In the genomic region with DNA sequence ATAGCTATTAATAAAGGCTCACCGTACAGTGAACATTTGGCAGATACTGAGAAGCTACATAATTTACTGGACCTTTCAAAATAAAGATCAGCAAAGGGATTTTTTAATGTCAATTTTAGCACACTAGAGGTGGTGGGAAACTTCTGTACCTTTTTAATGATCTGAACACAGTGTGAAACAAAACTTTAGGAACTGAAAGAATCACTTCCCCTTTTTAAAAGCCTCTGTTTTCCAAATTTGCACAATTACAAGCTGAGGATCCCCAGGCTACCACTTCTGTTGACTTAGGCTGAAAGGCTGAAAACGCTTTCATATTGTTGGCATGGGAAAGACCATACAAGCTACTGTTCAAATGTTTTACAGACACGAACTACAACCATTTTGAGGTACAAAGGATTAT, we compare ENCODE assay signal across 8 mouse cellular contexts. TPM values are rescaled to one million over a fixed set of nuclear protein-coding genes. Genes with fewer than 3 reads are reported as not detected.
DNase-seq lines count a peak whose midpoint lies in the region; ATAC-seq lines count a peak whose summit lies in the region.

No protein-coding gene starts in this region.

- WGBS in heart, embryonic 13.5 days: 35% methylated on average over 3 of the region's 3 CpGs
- WGBS in heart, embryonic 16.5 days: 36% methylated on average over 3 of the region's 3 CpGs
- 18% methylated on average over 3 of the region's 3 CpGs for WGBS in liver, embryonic 15.5 days (ENCODE audit: insufficient replicate concordance)
- 53% methylated on average over 3 of the region's 3 CpGs for WGBS in forebrain, embryonic 14.5 days

- intact Hi-C loops in heart, postnatal 14 days (cut with DNase I): loop anchor here (5.0 kb wide), 1 partner anchor 128 kb away; no protein-coding TSS in a partner anchor

- no peak for ATAC-seq in heart, embryonic 13.5 days (ENCODE audit: extremely low read depth, insufficient number of reproducible peaks, low FRiP score, low TSS enrichment)
- ATAC-seq in heart, embryonic 16.5 days (replicated peaks; ENCODE audit: extremely low read depth, insufficient read depth, low FRiP score): no peak
- no peak for ATAC-seq in liver, embryonic 15.5 days (ENCODE audit: insufficient read depth)
- ATAC-seq in forebrain, embryonic 14.5 days: no peak

- H3K4me2 ChIP-seq in heart, embryonic 13.5 days: peak overlapping the region; percentile 85
- H3K4me2 ChIP-seq in heart, embryonic 16.5 days (ENCODE audit: low read depth, low read length): peak overlapping the region; percentile 97
- peak overlapping the region; percentile 5; the same call in 1 of the 2 replicates for H3K4me2 ChIP-seq in liver, embryonic 15.5 days
- no peak overlapping the region for H3K4me2 ChIP-seq in forebrain, embryonic 14.5 days (ENCODE audit: low read length)

- H3K9me3 ChIP-seq in heart, embryonic 13.5 days: no peaks in the 10 kb centered on the region
- no peaks in the 10 kb centered on the region for H3K9me3 ChIP-seq in heart, embryonic 16.5 days (replicated peaks; ENCODE audit: control insufficient read depth, low read length)
- H3K9me3 ChIP-seq in liver, embryonic 15.5 days (replicated peaks): no peaks in the 10 kb centered on the region
- no peaks in the 10 kb centered on the region for H3K9me3 ChIP-seq in forebrain, embryonic 14.5 days (replicated peaks; ENCODE audit: control insufficient read depth, low read length)

- H3K27me3 ChIP-seq in heart, embryonic 13.5 days (replicated peaks): no peaks in the 10 kb centered on the region
- no peaks in the 10 kb centered on the region for H3K27me3 ChIP-seq in heart, embryonic 16.5 days (ENCODE audit: control insufficient read depth, insufficient read depth, low read length)
- H3K27me3 ChIP-seq in liver, embryonic 15.5 days: peaks cover 30% of the 10 kb centered on the region
- 0 out of 2 replicates have a peak, but pooled peaks cover 3% of the 10 kb centered on the region for H3K27me3 ChIP-seq in forebrain, embryonic 14.5 days (replicated peaks; ENCODE audit: control insufficient read depth, insufficient read depth, low read length)

- no peak for DNase-seq in heart, postnatal 14 days
- peak; percentile 49 to 66 for DNase-seq in B cell, adult 2 months
- DNase-seq in gastrocnemius, postnatal 25 days: no peak
- DNase-seq in yolk sac, embryonic 10.5 days (ENCODE audit: low spot score): no peak
- no peak for DNase-seq in forebrain, embryonic 14.5 days (ENCODE audit: low spot score)

- peak overlapping the region; percentile 92 for H3K27ac ChIP-seq in heart, embryonic 13.5 days (replicated peaks)
- H3K27ac ChIP-seq in heart, embryonic 16.5 days (ENCODE audit: low read length): 0 out of 2 replicates have a peak overlapping the region, but pooled peaks have one; percentile 44
- H3K27ac ChIP-seq in liver, embryonic 15.5 days (replicated peaks): no peak overlapping the region
- no peak overlapping the region for H3K27ac ChIP-seq in forebrain, embryonic 14.5 days (ENCODE audit: low read depth, low read length)

- peak overlapping the region; percentile 86 for H3K4me3 ChIP-seq in heart, embryonic 13.5 days
- peak overlapping the region; percentile 73 for H3K4me3 ChIP-seq in heart, embryonic 16.5 days (ENCODE audit: low read length)
- H3K4me3 ChIP-seq in liver, embryonic 15.5 days (replicated peaks): peak overlapping the region; percentile 59; the same call in 1 of the 2 replicates
- no peak overlapping the region for H3K4me3 ChIP-seq in forebrain, embryonic 14.5 days (ENCODE audit: low read depth, low read length)

- H3K9ac ChIP-seq in heart, embryonic 13.5 days: peak overlapping the region; percentile 99
- peak overlapping the region; percentile 92 for H3K9ac ChIP-seq in heart, embryonic 16.5 days (ENCODE audit: low read length)
- no peak overlapping the region for H3K9ac ChIP-seq in liver, embryonic 15.5 days
- no peak overlapping the region for H3K9ac ChIP-seq in forebrain, embryonic 14.5 days (ENCODE audit: low read length)

- H3K36me3 ChIP-seq in heart, embryonic 13.5 days: peaks cover 20% of the 10 kb centered on the region
- peaks cover 4% of the 10 kb centered on the region; the same call in 1 of the 2 replicates for H3K36me3 ChIP-seq in heart, embryonic 16.5 days (ENCODE audit: control insufficient read depth, insufficient read depth)
- H3K36me3 ChIP-seq in liver, embryonic 15.5 days (replicated peaks): no peaks in the 10 kb centered on the region
- H3K36me3 ChIP-seq in forebrain, embryonic 14.5 days (ENCODE audit: control insufficient read depth, insufficient read depth, low read length): no peaks in the 10 kb centered on the region

- H3K4me1 ChIP-seq in heart, embryonic 13.5 days: peaks cover 55% of the 10 kb centered on the region
- peaks cover 20% of the 10 kb centered on the region for H3K4me1 ChIP-seq in heart, embryonic 16.5 days (ENCODE audit: control insufficient read depth, insufficient read depth, low read length)
- H3K4me1 ChIP-seq in liver, embryonic 15.5 days (replicated peaks): 0 out of 2 replicates have a peak, but pooled peaks cover 6% of the 10 kb centered on the region
- no peaks in the 10 kb centered on the region for H3K4me1 ChIP-seq in forebrain, embryonic 14.5 days (ENCODE audit: control insufficient read depth, insufficient read depth, low read length)

RNA-seq across cellular contexts. Expression of a gene that starts 56.6 kb away (rescaled TPM):
- 32.2 and 33.9 TPM in 2 replicates for polyA plus RNA-seq in heart, embryonic 13.5 days (2015; fragmentation: Nextera tagmentation; extraction: Ambion mirVana)
- 10 to 100 TPM; 54.0 to 56.2 TPM for total RNA-seq in heart, postnatal 14 days (2021)
- 38.6 and 39.5 TPM in 2 replicates for polyA plus RNA-seq in heart, embryonic 16.5 days (2015; fragmentation: Nextera tagmentation; extraction: Ambion mirVana)
- polyA plus RNA-seq in liver, embryonic 15.5 days (2015; fragmentation: Nextera tagmentation; extraction: Ambion mirVana): 21.8 and 22.7 TPM in 2 replicates
- total RNA-seq in gastrocnemius, postnatal 25 days (2021): 10 to 100 TPM; 27.5 to 28.7 TPM
- polyA plus RNA-seq in forebrain, embryonic 14.5 days (2014; fragmentation: Nextera tagmentation; extraction: Ambion mirVana): 35.7 and 41.0 TPM in 2 replicates

Comparison
In these comparisons a context has a peak if more than half of its experiments do, and no peak if none do; other contexts are left out.
1. H3K27ac ChIP-seq: peak in heart, embryonic 13.5 days (single experiment) and heart, embryonic 16.5 days (single experiment); none in liver, embryonic 15.5 days (single experiment) and forebrain, embryonic 14.5 days (single experiment).
2. H3K9ac ChIP-seq: peak in heart, embryonic 13.5 days (single experiment) and heart, embryonic 16.5 days (single experiment); none in liver, embryonic 15.5 days (single experiment) and forebrain, embryonic 14.5 days (single experiment).
3. DNase-seq: peak in B cell, adult 2 months (2 of 2); none in heart, postnatal 14 days (0 of 2), gastrocnemius, postnatal 25 days (single experiment), yolk sac, embryonic 10.5 days (single experiment) and forebrain, embryonic 14.5 days (single experiment).